Mouse (Mus musculus): ENCODE measurements around the gene Usp5.

DNA sequence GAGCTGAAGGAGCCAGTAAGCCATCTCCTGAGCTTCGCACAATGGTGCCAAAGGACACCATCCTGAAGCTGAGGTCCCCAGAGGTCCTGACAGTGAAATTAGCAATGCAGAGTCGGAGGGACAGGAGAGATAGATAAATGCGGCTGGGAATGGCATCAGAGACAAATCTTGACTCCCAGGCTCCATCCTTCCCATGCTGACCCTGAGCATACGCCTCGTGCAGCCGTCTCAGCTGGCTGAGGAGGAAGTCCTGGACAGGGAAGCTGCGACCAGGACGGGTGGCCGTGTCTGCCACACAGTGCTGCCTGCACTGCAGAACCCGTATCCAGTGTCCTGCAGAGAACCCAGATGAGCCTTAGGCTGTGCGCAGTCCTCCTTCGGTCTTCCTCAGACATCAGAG is 25.4 kb upstream of the Usp5 start:
- TF ChIP-seq USF1 (IDR thresholded peaks at IDR 0.05; ENCODE audit: low read depth): no peak
- TF ChIP-seq CTCF (IDR thresholded peaks at IDR 0.05; ENCODE audit: control insufficient read depth, insufficient read depth, insufficient read length): no peak
- no peak for TF ChIP-seq MYOD1 (IDR thresholded peaks at IDR 0.05; ENCODE audit: control insufficient read depth, insufficient read length, low read depth)
- TF ChIP-seq MYOG (IDR thresholded peaks at IDR 0.05; ENCODE audit: control insufficient read depth, extremely low read depth, insufficient read length): no peak
- no peak for TF ChIP-seq MAX (IDR thresholded peaks at IDR 0.05)
- TF ChIP-seq CEBPB (IDR thresholded peaks at IDR 0.05; ENCODE audit: low read depth): no peak
- TF ChIP-seq FOSL1 (IDR thresholded peaks at IDR 0.05; ENCODE audit: insufficient read depth, low read length, poor library complexity, severe bottlenecking): no peak

All from C2C12 (cell line).